Mouse (Mus musculus): ENCODE results near the gene Chit1.
A peak's percentile ranks its signal among the peaks of the same experiment; 100 is the strongest.

Chit1 gene

DNA sequence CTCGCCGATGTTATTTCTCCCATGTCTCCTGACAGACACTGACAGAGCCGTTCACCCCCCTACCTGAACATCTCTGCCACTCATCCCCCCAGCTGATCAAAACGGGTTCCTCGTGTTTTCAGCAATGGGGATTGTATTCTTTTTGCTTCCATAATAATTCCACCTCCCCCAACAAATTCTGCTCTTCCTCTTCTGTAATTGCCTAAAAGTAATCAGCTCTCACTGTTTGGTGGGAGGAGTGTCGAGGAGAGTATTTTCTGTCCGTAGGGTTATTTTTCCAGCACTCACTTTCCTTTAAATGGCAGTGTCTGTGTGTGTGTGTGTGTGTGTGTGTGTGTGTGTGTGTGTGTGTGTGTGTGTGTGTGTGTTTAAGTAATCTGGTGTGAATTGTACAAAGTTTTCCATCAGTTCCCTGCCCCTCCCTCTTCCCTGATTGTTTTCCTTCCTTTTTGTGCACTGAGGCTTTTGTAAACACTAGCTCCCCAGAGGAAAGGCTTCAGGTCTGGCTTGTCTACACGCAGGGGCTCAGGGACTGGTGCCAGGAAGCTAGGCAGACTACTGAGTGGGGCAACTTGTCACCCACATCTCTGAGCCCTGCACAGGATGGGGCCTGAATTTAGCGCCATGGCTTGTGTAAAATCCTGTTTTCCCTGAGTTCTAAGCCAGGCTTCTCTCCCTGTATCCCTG, 31.4 kb upstream of the Chit1 start:
- DNase-seq, result peak; percentile 86

DNA sequence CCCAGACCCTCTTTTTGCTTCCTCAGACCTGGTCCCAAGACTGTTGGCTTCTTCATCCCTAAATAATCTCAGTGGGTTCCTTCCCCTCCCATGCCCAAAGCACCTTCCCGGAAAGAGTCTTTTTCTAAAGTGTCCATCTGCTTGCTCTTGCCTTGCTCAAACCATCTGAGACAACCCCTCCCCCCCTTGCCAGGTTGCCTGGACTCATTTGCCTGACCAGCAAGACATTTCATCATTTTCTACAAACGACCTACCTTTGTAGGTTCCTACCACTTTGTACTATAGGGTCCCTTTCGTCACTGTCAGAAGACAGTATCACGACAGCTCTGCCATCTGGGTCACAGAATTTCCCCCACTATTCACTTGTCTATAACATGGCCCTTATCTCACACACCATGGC, 30.6 kb upstream of the Chit1 start:
- no peak for DNase-seq

DNA sequence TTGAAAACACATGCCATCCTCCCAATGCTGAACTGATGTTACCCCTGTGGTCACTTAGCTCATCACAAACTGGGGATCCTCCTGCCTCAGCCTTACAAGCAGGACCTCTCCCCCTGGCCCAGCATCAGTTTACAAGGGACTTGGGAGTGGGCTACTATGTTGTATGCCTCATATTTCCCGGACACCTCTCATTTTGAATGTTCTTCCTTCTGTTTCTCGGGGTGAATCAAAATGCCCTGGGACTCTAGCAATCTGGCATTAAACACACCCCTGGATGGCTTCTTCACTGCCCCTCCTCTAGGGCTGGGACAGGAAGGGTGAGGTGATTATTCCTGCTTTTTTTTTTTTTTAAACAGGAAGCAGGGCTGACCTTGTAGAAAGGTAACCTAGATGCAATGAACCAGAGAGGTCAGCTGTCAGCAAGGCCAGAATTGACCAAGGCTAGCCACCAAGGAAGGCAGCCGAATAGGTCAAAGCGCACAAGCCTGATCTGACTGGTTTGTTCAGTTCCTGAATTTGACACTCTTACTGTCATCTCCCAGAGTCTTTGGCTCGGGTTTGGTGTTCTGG, 30.1 kb upstream of the Chit1 start:
- no peak for DNase-seq

DNA sequence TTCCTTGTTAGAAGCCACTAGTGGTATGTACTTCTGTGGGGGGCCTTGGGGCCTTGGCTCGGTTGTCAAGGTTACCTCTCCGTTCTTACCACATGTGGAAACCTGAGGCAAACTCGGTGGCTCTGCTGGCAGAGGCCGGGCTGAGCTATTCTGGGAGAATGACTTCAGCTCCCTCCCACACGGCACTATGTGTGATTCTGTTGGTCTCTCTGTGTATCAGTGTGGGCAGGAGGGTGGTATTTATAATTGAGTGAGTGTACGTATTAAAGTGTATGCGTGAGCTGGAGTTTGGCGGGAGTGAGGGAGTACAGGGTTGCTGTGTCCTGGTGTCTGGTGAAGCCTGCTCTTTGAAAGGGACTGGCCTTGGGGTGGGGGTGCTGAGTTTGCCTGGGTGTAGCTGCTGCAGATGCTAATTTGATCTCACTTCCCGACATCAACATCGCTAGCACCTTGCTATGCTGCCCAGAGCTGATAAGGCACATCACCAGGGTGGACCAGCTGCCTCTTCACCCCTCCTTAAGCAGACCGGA, 28.0 kb upstream of the Chit1 start:
- DNase-seq, result peak; percentile 53

DNA sequence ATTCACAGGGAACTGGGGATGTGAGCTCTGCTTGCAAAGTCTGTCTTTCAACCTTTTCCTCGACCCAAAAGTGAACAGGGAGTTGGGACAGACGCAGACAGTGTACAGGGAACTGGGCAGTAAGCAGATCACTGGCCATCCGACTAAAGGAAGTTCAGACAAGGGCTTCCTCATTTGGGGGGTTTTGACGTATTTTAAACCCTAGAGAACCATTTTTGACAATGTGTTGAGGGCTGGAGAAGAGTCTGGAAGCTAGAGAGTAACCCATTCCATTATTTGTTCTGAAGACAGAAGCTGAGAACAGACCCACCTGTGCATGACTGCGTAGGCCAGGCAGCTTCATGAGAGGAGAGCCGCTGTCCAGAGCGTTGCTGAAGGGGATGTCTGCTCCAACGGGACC, 27.4 kb upstream of the Chit1 start:
- no peak for DNase-seq

DNA sequence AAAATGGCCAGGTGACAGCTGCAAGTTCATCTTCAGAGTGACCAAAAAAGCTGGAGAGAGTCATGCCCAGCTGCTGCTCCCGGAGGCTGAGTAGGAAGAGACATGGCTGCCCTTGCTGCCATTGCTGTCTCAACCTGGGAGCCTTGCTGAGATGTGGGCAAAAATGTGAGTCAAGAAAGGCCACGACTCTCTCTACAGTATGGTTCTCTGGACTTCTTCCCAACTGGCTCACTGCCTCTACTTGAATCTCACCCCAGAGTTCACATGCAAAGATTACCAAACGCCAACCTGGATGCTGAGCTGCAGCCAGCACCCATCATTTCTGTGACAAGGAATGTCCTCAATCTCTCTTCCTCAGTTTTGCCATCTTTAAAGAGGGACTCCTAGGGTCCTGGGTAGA, 26.9 kb upstream of the Chit1 start:
- no peak for DNase-seq

DNA sequence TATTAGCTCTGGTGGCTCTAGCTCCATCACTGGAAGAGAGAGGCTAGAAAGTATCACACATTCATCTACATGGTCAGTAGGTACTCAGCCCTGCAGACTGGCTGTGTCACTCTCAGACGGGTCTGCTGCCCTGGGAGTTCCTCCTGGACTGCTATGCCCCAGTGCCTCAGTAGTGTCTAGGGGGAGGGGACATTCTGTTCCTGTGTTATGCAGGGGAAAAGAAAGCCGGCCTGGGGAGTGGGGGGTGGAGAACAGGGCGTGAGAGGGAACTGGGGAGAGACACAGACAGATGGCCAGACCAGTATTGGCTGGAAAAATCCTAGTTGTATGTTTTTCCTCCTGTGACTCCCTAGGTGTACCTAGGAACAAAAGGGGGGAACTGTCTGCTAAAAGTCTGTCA, 25.0 kb upstream of the Chit1 start:
- DNase-seq, result no peak

DNA sequence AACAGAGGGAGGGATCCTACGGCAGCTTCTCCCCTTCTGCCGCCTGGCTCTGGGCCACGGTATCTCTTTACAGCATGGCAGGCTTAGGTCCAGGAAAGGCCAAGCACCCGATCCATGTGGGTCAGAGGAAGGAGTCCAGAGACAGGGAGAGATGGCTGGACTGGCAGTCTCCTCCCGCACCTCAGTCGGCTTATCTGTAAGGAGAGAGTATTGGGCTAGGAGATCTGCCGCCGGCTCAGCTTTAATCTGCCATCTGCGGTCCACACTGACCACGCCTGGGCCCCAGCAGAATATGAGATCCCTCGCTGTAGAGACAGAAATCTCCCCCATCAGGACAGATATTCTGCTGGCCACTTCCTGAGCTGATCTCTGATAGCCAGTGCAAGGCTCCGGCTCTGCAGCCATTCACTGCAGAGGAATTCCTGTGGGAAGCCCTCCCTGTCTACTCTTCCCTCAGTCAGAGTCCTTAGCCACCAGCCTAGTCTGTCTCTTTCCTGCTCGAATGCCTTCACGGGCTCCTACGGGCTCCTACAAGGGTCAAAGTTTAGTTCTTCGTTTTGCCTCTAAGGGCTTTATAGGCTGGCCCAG, 24.1 kb upstream of the Chit1 start:
- peak; percentile 53 for DNase-seq

DNA sequence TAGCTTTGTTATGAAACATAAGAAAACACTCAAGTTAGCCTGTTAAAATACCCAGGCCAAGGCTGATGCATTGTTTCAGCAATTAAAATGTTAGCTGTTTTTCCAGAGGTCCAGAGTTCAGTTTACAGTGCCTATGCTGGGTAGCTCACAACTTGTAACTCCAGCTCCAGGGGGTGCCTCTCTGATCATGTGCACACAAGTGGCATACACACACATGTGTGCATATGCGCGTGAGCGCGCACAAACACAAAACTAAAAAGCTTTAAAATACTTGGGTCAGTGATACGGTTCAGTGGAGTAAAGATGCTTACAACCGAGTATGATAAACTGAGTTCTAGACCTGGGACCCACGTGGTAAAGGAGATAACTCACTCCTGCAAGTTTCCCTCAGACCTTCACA, 22.0 kb upstream of the Chit1 start:
- DNase-seq, result no peak

DNA sequence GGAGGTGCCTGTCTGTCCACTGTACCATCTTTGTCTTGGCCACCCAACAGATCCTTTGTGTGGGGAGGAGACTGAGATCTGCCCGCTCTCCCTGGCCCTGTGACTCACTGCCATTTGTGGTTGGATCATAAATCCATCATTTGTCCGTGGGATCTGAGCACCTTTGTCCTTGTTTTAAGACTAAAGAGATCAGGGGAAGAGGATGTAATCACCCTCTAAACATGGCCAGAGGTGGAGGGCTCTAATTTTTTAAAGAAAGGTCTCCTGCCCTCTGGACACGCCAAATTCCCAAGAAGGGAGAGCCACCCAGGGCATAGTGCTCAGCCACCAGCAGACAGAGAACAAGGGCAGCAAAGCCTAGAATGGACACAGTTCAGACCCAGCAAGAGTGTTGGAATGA, 19.2 kb upstream of the Chit1 start:
- DNase-seq, result no peak

DNA sequence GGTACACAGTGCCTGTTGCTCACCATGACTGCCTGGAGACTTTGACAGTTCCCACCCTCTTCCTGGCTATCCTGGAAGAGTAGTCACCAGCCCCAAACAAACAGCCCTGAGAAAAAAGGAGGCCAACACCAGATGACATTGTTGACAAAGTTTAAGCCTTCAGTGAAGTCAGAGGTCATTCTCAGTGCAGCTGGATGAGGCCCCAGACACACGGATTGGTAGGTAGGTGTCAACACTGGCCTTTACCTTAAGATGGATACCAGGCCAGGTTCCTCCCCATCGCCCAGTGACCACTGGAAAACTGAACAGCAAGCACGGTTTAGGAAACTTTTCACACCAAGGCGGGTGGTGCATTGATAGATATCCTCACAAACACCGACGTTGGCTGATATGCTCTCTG, 18.7 kb upstream of the Chit1 start:
- DNase-seq, result no peak

DNA sequence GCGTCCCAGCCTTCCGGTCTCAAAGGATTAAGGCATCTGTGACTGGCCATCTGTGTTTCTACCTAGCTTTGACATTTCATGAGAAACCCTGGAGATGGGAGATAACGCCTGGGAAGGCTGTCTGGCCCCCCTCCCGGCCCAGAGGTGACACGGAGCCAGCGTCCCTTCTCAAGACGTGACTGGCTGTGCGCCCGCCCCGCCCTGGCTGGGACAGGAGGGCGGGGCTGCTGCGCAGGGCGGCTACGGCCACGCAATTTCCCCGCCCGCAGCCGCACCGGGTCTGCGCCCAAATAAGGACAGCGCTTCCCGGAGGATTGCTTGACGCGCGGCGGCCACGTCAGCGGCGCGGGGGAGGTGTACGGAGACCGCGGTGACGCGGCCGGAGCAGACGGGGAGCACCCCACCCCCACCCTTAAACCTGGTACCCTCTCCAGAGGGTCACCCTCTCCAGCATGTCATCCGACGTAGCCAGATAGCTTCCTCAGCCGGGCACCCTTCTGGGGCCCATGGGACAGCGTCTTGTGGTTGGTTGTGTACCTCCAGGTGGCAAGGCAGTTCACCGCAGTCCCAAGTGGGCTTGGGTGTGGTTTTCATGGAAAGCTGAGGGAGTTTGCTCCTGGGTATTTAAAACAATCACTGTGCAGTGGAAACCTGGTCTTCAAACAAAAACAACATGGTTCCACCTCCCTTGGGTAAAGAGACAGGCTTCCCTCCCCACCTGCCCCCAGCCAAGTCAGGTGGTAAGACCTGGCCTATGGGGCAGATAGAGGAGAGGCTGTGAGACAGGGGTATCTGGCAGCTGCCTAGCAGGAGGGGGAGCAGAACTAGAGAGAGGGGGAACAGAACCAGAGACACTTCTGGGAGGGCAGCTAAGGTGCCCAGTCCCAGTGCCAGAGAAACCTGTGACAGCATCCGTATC, 17.9 kb upstream of the Chit1 start:
- peak; percentile 96 for DNase-seq

DNA sequence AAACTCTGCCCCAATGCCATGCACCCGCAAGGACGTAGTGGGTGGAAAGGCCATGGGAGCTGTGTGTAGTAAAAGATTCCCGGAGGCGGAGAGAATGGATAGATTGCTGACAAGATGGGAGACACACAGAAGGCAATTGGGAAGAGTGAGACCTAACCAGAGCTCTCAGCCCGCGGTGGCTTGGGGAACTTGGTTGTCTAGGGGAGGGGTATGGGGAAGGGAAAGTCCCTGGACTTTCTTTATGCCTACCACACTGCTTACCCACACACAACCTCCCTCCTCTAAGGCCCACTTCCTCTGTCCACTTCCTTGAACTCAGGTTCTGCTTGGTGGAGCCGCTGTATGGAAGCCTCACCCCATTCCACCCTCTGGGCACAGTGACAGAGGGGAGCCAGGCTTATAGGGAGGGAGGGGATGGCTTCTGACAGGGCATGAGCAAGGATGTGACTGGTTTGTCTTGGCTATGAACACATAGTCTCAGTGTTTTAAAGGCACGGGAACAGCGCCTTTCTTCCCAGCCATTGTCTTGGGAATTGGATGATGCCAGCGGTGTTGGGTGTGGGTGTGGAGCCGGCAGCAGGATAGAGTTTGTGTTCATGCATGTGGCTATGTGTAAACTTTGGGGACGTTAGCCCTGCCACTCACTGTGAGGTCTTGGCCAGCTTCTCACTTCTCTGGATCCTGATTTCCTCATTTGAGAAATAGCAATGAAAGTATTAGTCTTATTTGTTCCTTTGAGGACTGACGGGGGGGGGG, 17.1 kb upstream of the Chit1 start:
- peak; percentile 65 for DNase-seq

DNA sequence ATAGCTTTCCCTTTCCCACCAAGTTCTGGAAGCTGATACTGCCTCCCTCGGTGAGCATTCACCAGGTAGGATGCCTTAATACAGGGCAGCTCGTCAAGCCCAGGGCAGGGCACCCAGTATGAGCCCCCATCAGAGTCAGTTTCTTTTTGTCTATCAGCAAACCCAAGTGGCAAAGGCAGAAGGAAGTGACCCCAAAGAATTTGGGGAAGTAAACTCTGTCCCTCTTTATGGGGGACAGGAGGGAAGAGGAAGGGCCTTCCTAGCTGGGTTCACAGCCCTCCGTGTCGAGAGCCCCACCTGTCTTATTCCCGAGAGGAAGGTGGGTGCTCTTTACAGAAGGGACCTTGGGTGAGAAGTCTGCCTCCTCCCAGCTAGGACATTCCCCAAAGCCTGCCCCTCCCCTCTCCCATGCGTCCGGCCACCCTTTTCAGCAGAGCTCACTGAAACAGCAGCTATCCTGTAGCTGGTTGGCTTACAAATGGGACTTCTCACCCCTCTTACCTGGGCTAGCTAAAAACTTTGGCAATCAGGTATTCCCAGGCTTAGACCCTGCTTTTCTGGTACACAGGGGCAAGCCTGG, 15.9 kb upstream of the Chit1 start:
- DNase-seq, result no peak

DNA sequence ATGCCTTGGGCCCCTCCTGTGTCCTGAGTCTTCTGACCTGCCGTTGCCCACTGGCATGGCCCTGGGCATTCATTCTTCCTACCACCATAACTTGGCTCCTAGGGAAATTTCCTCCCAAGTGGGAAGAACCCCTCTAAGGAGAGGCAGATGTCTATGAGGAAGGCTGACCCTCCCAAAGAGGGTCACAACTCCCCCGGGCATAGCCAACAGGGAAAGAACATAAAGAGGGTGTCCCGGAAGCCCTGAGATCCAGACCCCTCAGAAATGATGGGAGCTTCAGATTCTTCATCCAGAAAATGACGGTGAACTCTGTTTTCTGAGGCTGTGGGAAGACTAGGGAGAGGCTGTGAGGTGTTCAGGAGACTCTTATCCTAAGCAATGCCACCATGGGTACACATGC, 15.3 kb upstream of the Chit1 start:
- no peak for DNase-seq

DNA sequence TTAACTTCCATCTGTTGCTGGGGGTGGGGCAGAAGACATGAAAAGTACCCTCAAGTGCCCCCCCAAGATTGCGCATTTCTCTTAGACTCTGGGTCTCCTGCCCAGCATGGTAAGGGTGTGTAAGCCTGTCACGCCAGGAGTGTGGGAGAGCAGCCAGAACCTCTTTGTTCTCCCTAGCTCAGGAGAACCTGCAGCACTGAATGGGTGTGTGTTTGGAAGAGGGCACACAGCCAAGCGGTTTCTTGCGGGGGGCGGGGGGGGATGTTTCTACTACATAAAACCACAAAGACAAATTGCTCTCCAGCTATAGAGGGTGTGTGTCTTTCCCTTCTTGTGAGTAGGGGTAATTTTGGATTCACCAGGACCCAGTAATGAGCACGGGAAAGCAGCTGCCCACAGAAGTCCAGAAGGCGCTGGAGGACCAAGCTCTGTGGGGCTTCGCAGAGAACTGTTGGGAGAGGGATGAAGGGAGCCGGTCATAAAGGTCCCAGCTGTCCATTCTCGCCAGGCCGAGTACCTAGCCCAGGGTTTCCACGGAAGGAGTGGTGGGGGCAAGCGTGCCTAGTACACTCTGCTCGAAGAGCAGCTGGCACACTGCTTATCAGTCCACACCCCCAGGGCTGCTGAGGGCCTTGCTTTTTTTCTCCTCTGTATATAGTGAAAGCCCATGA, 14.6 kb upstream of the Chit1 start:
- DNase-seq, result peak; percentile 75

DNA sequence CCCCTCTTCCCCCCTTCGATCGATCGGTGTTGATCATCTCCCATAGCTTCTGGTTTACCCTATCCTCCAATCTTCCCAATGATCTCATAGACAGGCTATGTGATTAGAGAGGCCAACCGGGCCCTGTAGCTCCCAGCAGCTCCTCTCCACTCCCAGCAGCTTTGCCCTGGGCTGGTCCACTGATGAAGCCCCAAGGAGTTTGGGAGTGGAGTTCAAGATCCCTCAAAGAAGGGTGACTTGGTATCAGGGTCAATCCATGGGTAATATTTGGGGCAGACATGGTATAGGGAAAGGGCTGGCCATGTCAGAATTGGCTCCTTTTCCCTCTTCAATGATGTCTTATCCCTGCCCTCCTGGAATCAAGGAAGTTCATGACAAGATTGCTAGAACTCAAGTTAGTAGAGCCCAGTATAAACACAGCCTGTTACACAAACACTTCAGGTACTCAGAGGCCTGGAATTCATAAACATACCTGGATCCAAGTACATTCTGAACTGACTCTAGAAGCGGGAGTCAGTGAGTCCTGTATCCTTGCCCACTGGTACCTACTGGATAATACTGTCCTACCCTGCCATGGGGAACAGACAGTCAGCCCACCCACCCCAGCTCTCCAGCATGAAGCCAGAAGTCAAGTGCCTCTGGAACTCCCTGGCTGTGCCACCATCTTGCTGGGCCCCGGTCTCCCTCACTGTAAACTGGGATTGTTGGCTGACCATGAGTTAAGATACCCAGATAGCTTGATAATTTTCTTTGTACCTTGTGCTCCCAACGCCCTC, 13.8 kb upstream of the Chit1 start:
- no peak for DNase-seq

DNA sequence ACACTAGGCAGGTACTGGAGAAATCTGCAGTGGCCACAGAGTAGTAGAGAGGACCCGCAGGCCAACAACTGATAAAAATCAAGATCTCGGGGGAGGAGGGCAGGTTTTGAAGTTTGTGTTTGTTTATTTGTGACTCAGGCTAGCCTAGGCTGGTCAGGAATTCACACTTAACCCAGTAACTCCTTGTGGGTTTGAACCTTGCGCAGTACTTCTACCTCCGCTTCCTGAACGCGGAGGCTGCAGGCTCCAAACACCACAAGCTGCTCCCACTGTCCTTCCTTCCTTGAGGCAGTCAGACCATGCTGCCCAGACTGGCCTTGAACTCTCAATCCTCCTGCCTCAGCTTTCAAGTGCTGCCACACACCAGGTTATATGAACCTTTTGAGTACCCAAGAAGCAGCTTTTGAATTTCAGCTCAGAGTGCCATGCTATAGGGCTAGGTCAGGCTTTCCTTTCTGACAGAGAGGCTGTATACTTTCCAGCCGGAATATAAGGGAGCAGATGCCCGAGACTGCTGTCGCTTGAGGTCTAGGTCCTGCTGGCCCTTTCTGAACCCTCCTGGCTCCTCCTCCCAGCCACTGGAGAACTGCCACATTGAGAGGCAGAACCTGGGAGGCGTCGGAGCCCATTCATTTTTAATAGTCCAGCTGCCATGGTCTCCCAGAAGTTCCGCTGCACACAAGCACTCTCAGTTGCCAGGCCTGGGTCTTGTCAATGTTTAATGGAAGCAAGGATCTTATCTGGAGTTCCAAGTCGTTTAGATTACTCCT, 12.9 kb upstream of the Chit1 start:
- DNase-seq, result peak; percentile 80

DNA sequence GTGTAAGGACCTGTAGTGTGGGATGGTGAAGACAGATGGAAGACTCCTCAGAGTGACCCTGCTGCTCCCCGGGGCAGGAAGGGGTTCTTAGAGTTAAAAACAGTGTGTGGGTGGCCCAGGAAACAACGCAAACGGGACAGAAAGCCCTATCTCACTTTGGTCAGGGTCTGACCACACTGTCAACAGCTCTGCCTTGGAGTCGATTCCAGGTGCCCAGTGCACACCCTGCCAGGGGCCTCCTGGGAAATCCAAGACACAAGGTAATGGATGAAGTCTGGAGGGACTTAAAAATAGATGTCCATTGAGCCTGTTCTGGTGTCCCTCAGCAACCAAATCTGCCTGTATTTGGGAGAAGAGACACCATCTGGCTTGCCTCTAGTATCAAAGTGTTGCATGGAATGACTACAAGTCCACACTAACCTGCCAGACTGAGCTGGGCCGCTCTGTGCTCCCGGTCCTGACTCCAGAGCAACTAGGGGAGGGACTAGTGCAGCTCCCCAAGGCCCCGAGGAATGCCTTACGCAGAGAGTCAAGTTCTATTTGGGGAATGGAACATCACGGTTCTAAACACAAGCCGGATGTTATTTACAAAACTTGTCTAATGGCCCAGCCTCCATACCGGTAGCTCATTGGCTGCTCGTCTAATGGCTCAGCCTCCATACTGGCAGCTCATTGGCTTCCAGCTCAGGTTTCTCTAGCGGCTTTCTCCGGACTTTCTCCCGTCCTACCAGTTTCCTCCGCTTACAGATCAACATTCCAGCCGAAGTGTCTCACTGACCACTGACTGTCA, 12.1 kb upstream of the Chit1 start:
- DNase-seq, result peak; percentile 83

Data from lung, postnatal 14 days (tissue).